Mouse (Mus musculus): ENCODE measurements around the gene Ang5. TPM values are rescaled to one million over a fixed set of nuclear protein-coding genes. Genes with fewer than 3 reads are reported as not detected.
"Not testable (repeated sequence)": the region's sequence is repeated elsewhere in the genome, so short reads cannot be mapped to it uniquely, and the experiment has no call there.

Gene Ang5
- polyA plus RNA-seq, 1 experiment from 2014 or later: not detected

- Histone ChIP-seq H3K27me3 (replicated peaks; ENCODE audit: control insufficient read depth, insufficient read depth, low read length) (no peaks in the 10 kb centered on the region), H3K4me1 (replicated peaks; ENCODE audit: control insufficient read depth, insufficient read depth, low read length) (no peaks in the 10 kb centered on the region), H3K9me3 (ENCODE audit: control insufficient read depth, low read length) (no peaks in the 10 kb centered on the region), H3K27ac (ENCODE audit: low read depth, low read length) (no peak overlapping the region), H3K4me3 (ENCODE audit: low read depth, low read length) (no peak overlapping the region), H3K9ac (ENCODE audit: low read depth, low read length) (no peak overlapping the region), H3K36me3 (ENCODE audit: control insufficient read depth, insufficient read depth, low read length) (no peaks in the 10 kb centered on the region), H3K4me2 (no peak overlapping the region)
- ATAC-seq (replicated peaks; ENCODE audit: low FRiP score) (no peak), DNase-seq (ENCODE audit: low spot score) (no peak)
- 49% methylated on average over 4 of the region's 4 CpGs for WGBS
These were observed 26.6 kb downstream of the Ang5 start for GRCm38 (mm10) chr14:43983454-43983853.

GRCm38 (mm10) chr14:43983897-43984296, 27.0 kb downstream of the Ang5 start:
- Histone ChIP-seq H3K27me3 (replicated peaks; ENCODE audit: control insufficient read depth, insufficient read depth, low read length) (no peaks in the 10 kb centered on the region), H3K9ac (ENCODE audit: low read depth, low read length) (no peak overlapping the region), H3K36me3 (ENCODE audit: control insufficient read depth, insufficient read depth, low read length) (no peaks in the 10 kb centered on the region), H3K4me1 (replicated peaks; ENCODE audit: control insufficient read depth, insufficient read depth, low read length) (no peaks in the 10 kb centered on the region), H3K4me3 (ENCODE audit: low read depth, low read length) (no peak overlapping the region), H3K9me3 (ENCODE audit: control insufficient read depth, low read length) (no peaks in the 10 kb centered on the region), H3K27ac (ENCODE audit: low read depth, low read length) (no peak overlapping the region), H3K4me2 (no peak overlapping the region)
- DNase-seq (ENCODE audit: low spot score) (peak; percentile 63), ATAC-seq (replicated peaks; ENCODE audit: low FRiP score) (peak; percentile 81)
- WGBS: 1% methylated on average over 3 of the region's 4 CpGs

- Histone ChIP-seq H3K4me3 (ENCODE audit: low read depth, low read length) (no peak overlapping the region), H3K27ac (ENCODE audit: low read depth, low read length) (no peak overlapping the region), H3K9me3 (ENCODE audit: control insufficient read depth, low read length) (no peaks in the 10 kb centered on the region), H3K9ac (ENCODE audit: low read depth, low read length) (no peak overlapping the region), H3K36me3 (ENCODE audit: control insufficient read depth, insufficient read depth, low read length) (no peaks in the 10 kb centered on the region), H3K4me1 (replicated peaks; ENCODE audit: control insufficient read depth, insufficient read depth, low read length) (no peaks in the 10 kb centered on the region), H3K27me3 (replicated peaks; ENCODE audit: control insufficient read depth, insufficient read depth, low read length) (no peaks in the 10 kb centered on the region), H3K4me2 (no peak overlapping the region)
- WGBS: 91% methylated on average over 2 of the region's 2 CpGs
- ATAC-seq (replicated peaks; ENCODE audit: low FRiP score) (no peak), DNase-seq (ENCODE audit: low spot score) (no peak)
These were observed 29.3 kb downstream of the Ang5 start for GRCm38 (mm10) chr14:43986147-43986546.

- not testable (repeated sequence) for H3K36me3 ChIP-seq (ENCODE audit: control insufficient read depth, insufficient read depth, low read length); H3K4me2 ChIP-seq; H3K4me1 ChIP-seq (replicated peaks; ENCODE audit: control insufficient read depth, insufficient read depth, low read length); H3K4me3 ChIP-seq (ENCODE audit: low read depth, low read length); H3K27me3 ChIP-seq (replicated peaks; ENCODE audit: control insufficient read depth, insufficient read depth, low read length); H3K9me3 ChIP-seq (ENCODE audit: control insufficient read depth, low read length); H3K27ac ChIP-seq (ENCODE audit: low read depth, low read length); H3K9ac ChIP-seq (ENCODE audit: low read depth, low read length)
- 13% methylated on average over 5 of the region's 5 CpGs for WGBS
- ATAC-seq (replicated peaks; ENCODE audit: low FRiP score) (peak; percentile 26; the same call in 1 of the 2 replicates), DNase-seq (ENCODE audit: low spot score) (peak; percentile 44)
These were observed 30.5 kb downstream of the Ang5 start for GRCm38 (mm10) chr14:43987404-43987803.

- ATAC-seq (replicated peaks; ENCODE audit: low FRiP score); DNase-seq (ENCODE audit: low spot score): not testable (repeated sequence)
- 75% methylated on average over 2 of the region's 2 CpGs for WGBS
These were observed 41.7 kb downstream of the Ang5 start for GRCm38 (mm10) chr14:43998455-43999000.

GRCm38 (mm10) chr14:44001600-44001999, 44.7 kb downstream of the Ang5 start:
- Histone ChIP-seq H3K4me2 (no peak overlapping the region), H3K9me3 (ENCODE audit: control insufficient read depth, low read length) (no peaks in the 10 kb centered on the region), H3K36me3 (ENCODE audit: control insufficient read depth, insufficient read depth, low read length) (no peaks in the 10 kb centered on the region), H3K27ac (ENCODE audit: low read depth, low read length) (no peak overlapping the region), H3K4me1 (replicated peaks; ENCODE audit: control insufficient read depth, insufficient read depth, low read length) (no peaks in the 10 kb centered on the region), H3K27me3 (replicated peaks; ENCODE audit: control insufficient read depth, insufficient read depth, low read length) (no peaks in the 10 kb centered on the region), H3K4me3 (ENCODE audit: low read depth, low read length) (no peak overlapping the region), H3K9ac (ENCODE audit: low read depth, low read length) (no peak overlapping the region)
- 37% methylated on average over 3 of the region's 3 CpGs for WGBS
- ATAC-seq (replicated peaks; ENCODE audit: low FRiP score) (peak; percentile 77), DNase-seq (ENCODE audit: low spot score) (no peak)

More at GRCm38 (mm10) chr14:43998455-43999000, 41.7 kb downstream of the Ang5 start:
- not testable (repeated sequence) for H3K36me3 ChIP-seq (ENCODE audit: control insufficient read depth, insufficient read depth, low read length); H3K27me3 ChIP-seq (replicated peaks; ENCODE audit: control insufficient read depth, insufficient read depth, low read length); H3K9ac ChIP-seq (ENCODE audit: low read depth, low read length); H3K27ac ChIP-seq (ENCODE audit: low read depth, low read length); H3K4me2 ChIP-seq; H3K9me3 ChIP-seq (ENCODE audit: control insufficient read depth, low read length); H3K4me3 ChIP-seq (ENCODE audit: low read depth, low read length); H3K4me1 ChIP-seq (replicated peaks; ENCODE audit: control insufficient read depth, insufficient read depth, low read length)

- DNase-seq (ENCODE audit: low spot score) (no peak), ATAC-seq (replicated peaks; ENCODE audit: low FRiP score) (no peak)
- 77% methylated on average over 1 of the region's 1 CpGs for WGBS
- Histone ChIP-seq H3K9ac (ENCODE audit: low read depth, low read length) (no peak within 1 kb of the TSS), H3K4me1 (replicated peaks; ENCODE audit: control insufficient read depth, insufficient read depth, low read length) (no peaks in the 10 kb centered on the region), H3K27me3 (replicated peaks; ENCODE audit: control insufficient read depth, insufficient read depth, low read length) (no peaks in the 10 kb centered on the region), H3K4me3 (ENCODE audit: low read depth, low read length) (no peak within 1 kb of the TSS), H3K4me2 (no peak within 1 kb of the TSS), H3K27ac (ENCODE audit: low read depth, low read length) (no peak within 1 kb of the TSS), H3K9me3 (ENCODE audit: control insufficient read depth, low read length) (no peaks in the 10 kb centered on the region), H3K36me3 (ENCODE audit: control insufficient read depth, insufficient read depth, low read length) (no peaks in the 10 kb centered on the region)
These were observed 45.3 kb downstream of the Ang5 start, which contains the start of gene Ang6 for GRCm38 (mm10) chr14:44002169-44002568. Ang6 (minus strand) TSS chr14:44002269.

GRCm38 (mm10) chr14:44008021-44008420, 51.2 kb downstream of the Ang5 start:
- not testable (repeated sequence) for H3K27me3 ChIP-seq (replicated peaks; ENCODE audit: control insufficient read depth, insufficient read depth, low read length); H3K9ac ChIP-seq (ENCODE audit: low read depth, low read length); H3K4me2 ChIP-seq; H3K27ac ChIP-seq (ENCODE audit: low read depth, low read length); H3K4me3 ChIP-seq (ENCODE audit: low read depth, low read length); H3K4me1 ChIP-seq (replicated peaks; ENCODE audit: control insufficient read depth, insufficient read depth, low read length); H3K36me3 ChIP-seq (ENCODE audit: control insufficient read depth, insufficient read depth, low read length); DNase-seq (ENCODE audit: low spot score); H3K9me3 ChIP-seq (ENCODE audit: control insufficient read depth, low read length); ATAC-seq (replicated peaks; ENCODE audit: low FRiP score)
- no CpG with 5 or more reads among the region's 1 CpGs for WGBS

GRCm38 (mm10) chr14:44009686-44010085, 52.8 kb downstream of the Ang5 start:
- H3K9me3 ChIP-seq (ENCODE audit: control insufficient read depth, low read length); H3K4me2 ChIP-seq; DNase-seq (ENCODE audit: low spot score); H3K27me3 ChIP-seq (replicated peaks; ENCODE audit: control insufficient read depth, insufficient read depth, low read length); H3K9ac ChIP-seq (ENCODE audit: low read depth, low read length); H3K36me3 ChIP-seq (ENCODE audit: control insufficient read depth, insufficient read depth, low read length); H3K4me1 ChIP-seq (replicated peaks; ENCODE audit: control insufficient read depth, insufficient read depth, low read length); H3K27ac ChIP-seq (ENCODE audit: low read depth, low read length); H3K4me3 ChIP-seq (ENCODE audit: low read depth, low read length); ATAC-seq (replicated peaks; ENCODE audit: low FRiP score): not testable (repeated sequence)
- WGBS: 50% methylated on average over 2 of the region's 2 CpGs
